ENCODE assay signal across 24 mouse cellular contexts in genomic region chr5:117871614-117872013, GRCm38 (mm10).
"Had no signal": no experiment of that assay in that cellular context is flagged by ENCODE, and none has a peak within 500 bp of the region (broad histone marks: within the 10 kb centered on the region; RNA-seq: fewer than 3 reads in every experiment).

No protein-coding gene starts in this region.

- H3K36me3 ChIP-seq: embryonic facial prominence, embryonic 10.5 days; embryonic facial prominence, embryonic 12.5 days; embryonic facial prominence, embryonic 13.5 days; embryonic facial prominence, embryonic 15.5 days; forebrain, embryonic 10.5 days; forebrain, embryonic 12.5 days had no signal

- H3K27me3 ChIP-seq: embryonic facial prominence, embryonic 13.5 days; embryonic facial prominence, embryonic 15.5 days; forebrain, embryonic 13.5 days; forebrain, embryonic 15.5 days had no signal

- H3K4me1 ChIP-seq: embryonic facial prominence, embryonic 12.5 days; embryonic facial prominence, embryonic 13.5 days; embryonic facial prominence, embryonic 15.5 days; forebrain, embryonic 12.5 days; forebrain, embryonic 13.5 days had no signal

- DNase-seq: cerebellum, adult 8-10 months; cerebellum, adult 9-10 months; cerebellum, postnatal 10 days; cerebellum, postnatal 14 days; embryo, embryonic 11 days; forebrain, postnatal 0 days; gastrocnemius, adult 2 months; gastrocnemius, postnatal 10 days; gastrocnemius, postnatal 14 days; gastrocnemius, postnatal 25 days; gastrocnemius, postnatal 36 days; heart, adult 11 months; heart, adult 2 months had no signal

- H3K9ac ChIP-seq: embryonic facial prominence, embryonic 12.5 days; embryonic facial prominence, embryonic 13.5 days; embryonic facial prominence, embryonic 15.5 days; forebrain, embryonic 12.5 days; forebrain, embryonic 13.5 days; forebrain, embryonic 15.5 days; forebrain, postnatal 0 days had no signal

- ATAC-seq: forebrain, embryonic 13.5 days; forebrain, embryonic 14.5 days; forebrain, embryonic 15.5 days; forebrain, embryonic 16.5 days; forebrain, postnatal 0 days had no signal

- H3K4me2 ChIP-seq: embryonic facial prominence, embryonic 12.5 days; embryonic facial prominence, embryonic 13.5 days; embryonic facial prominence, embryonic 15.5 days; forebrain, embryonic 12.5 days; forebrain, embryonic 13.5 days; forebrain, embryonic 15.5 days had no signal

- H3K4me3 ChIP-seq: embryonic facial prominence, embryonic 10.5 days; embryonic facial prominence, embryonic 12.5 days; embryonic facial prominence, embryonic 13.5 days; embryonic facial prominence, embryonic 15.5 days; erythroblast, embryonic 14.5 days; forebrain, embryonic 10.5 days; forebrain, embryonic 12.5 days; forebrain, embryonic 13.5 days; forebrain, embryonic 15.5 days; gastrocnemius, adult 2 months; heart, adult 2 months had no signal

- H3K27ac ChIP-seq: embryonic facial prominence, embryonic 10.5 days; embryonic facial prominence, embryonic 12.5 days; embryonic facial prominence, embryonic 13.5 days; embryonic facial prominence, embryonic 15.5 days; forebrain, embryonic 10.5 days; forebrain, embryonic 12.5 days; forebrain, embryonic 13.5 days; forebrain, embryonic 15.5 days; gastrocnemius, adult 2 months; heart, adult 2 months had no signal

- H3K9me3 ChIP-seq: embryonic facial prominence, embryonic 12.5 days; embryonic facial prominence, embryonic 13.5 days; embryonic facial prominence, embryonic 15.5 days; forebrain, embryonic 12.5 days; forebrain, embryonic 13.5 days; forebrain, embryonic 15.5 days had no signal
